Mouse (Mus musculus) G1E (cell line): ENCODE measurements at regions not wholly inside any gene's neighbourhood (a gene's known extent, or its start where the extent isn't known, plus 50 kb on each side); places are given as distances from the start of the nearest gene placed in this dataset.

Source experiments
- ATAC-seq: 2 replicates; pipeline ENCODE4 v1.8.0; 2016; ENCODE audit warnings: mild to moderate bottlenecking; ENCODE audit not compliant: insufficient number of reproducible peaks, poor library complexity, low FRiP score, severe bottlenecking; ENCODE audit errors: extremely low read depth
- DNase-seq: peaks from one replicate; pipeline ENCODE4 v3.0.0; 2012; ENCODE audit warnings: low spot score
- H3K27me3 ChIP-seq: 2 replicates; pipeline ENCODE4 v1.6.1; 2012; ENCODE audit warnings: mild to moderate bottlenecking, low read length, inconsistent platforms; ENCODE audit not compliant: insufficient read depth
- H3K36me3 ChIP-seq: replicated peaks from 2 replicates; pipeline ENCODE3; 2012; ENCODE audit warnings: mild to moderate bottlenecking, inconsistent platforms
- H3K4me1 ChIP-seq: 2 replicates; pipeline ENCODE4 v1.6.1; 2012; ENCODE audit warnings: low read depth, low read length, inconsistent platforms, mixed read lengths; ENCODE audit not compliant: insufficient read depth
- H3K4me3 ChIP-seq: 2 replicates; pipeline ENCODE4 v1.5.1; 2012; ENCODE audit warnings: low read depth, mild to moderate bottlenecking, inconsistent platforms, low read length, moderate library complexity, mixed read lengths
- H3K9me3 ChIP-seq: replicated peaks from 2 replicates; pipeline ENCODE4 v1.6.1; 2012; ENCODE audit warnings: inconsistent platforms
- CTCF ChIP-seq: IDR thresholded peaks from 2 replicates; pipeline ENCODE4 v1.5.1; 2012; ENCODE audit warnings: low read depth, low read length, inconsistent platforms, mixed read lengths
- GATA1 ChIP-seq: IDR thresholded peaks from 2 replicates; pipeline ENCODE4 v1.6.1; 2012; ENCODE audit warnings: borderline replicate concordance, low read length, inconsistent platforms, mixed read lengths
- GATA2 ChIP-seq: IDR thresholded peaks from 2 replicates; pipeline ENCODE4 v1.6.1; 2012; ENCODE audit warnings: low read depth, low read length, inconsistent platforms, borderline replicate concordance
- POLR2AphosphoS5 ChIP-seq: IDR thresholded peaks from 2 replicates; pipeline ENCODE4 v1.6.1; 2012; ENCODE audit warnings: low read depth, low read length, inconsistent platforms; ENCODE audit not compliant: insufficient replicate concordance
- TAL1 ChIP-seq: conservative IDR thresholded peaks from 2 replicates; pipeline ENCODE4 v1.6.1; 2012; ENCODE audit warnings: low read depth, low read length, inconsistent platforms, mixed read lengths

DNA sequence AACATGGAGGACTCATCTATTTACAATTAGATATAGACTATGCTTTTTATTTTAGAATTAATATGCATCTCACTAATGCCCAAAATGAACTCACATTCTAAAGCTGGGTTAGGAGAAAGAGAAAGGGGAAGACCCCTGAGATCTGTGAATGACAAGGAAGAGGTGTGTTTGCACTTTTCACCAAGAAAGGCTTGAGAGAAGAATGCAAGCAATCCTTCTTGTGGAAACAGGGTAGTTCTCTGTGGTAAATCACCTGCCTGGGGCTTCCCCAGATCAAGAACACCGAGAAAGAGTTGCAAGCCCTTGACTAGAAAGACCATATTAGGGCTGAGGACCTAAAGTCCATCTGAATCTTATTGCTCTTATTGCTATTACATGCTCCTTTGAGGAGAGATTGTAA is 1037.6 kb downstream of the Gsdmc2 start:
- no peaks in the 10 kb centered on the region for H3K9me3 ChIP-seq
- no peaks in the 10 kb centered on the region for H3K36me3 ChIP-seq
- no peaks in the 10 kb centered on the region for H3K4me1 ChIP-seq
- TF ChIP-seq GATA1 (no peak), POLR2AphosphoS5 (no peak), CTCF (no peak), GATA2 (no peak), TAL1 (no peak)
- H3K27me3 ChIP-seq: no peaks in the 10 kb centered on the region
- H3K4me3 ChIP-seq: no peak overlapping the region
- DNase-seq (no peak), ATAC-seq (no peak)

GRCm38 (mm10) chr15:62802770-62803169 is 1042.2 kb downstream of the Gsdmc2 start:
- H3K4me1 ChIP-seq: no peaks in the 10 kb centered on the region
- H3K9me3 ChIP-seq: no peaks in the 10 kb centered on the region
- TF ChIP-seq GATA1 (no peak), CTCF (no peak), GATA2 (no peak), TAL1 (no peak), POLR2AphosphoS5 (no peak)
- H3K27me3 ChIP-seq: no peaks in the 10 kb centered on the region
- no peaks in the 10 kb centered on the region for H3K36me3 ChIP-seq
- ATAC-seq: no peak
- DNase-seq: no peak
- no peak overlapping the region for H3K4me3 ChIP-seq

DNA sequence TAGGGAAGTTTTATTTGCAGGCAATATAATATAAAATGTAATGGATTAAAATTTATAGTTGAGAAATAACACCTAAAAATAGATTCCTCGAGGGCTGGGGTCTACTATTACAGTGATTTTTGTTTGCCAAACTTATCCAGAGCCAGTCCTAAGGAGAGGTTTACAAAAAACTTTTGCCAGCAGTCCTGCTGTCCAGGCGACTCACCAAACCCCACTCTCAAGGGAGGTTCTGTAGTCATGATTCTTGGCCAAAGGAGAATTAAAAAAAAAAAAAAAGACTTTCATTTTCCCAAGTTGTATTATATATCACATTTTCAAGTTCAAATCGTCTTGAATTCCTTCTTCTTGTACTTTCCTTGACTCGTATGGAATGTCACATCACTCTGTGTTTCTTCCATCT is 1046.2 kb downstream of the Gsdmc2 start:
- Histone ChIP-seq H3K36me3 (no peaks in the 10 kb centered on the region), H3K4me1 (no peaks in the 10 kb centered on the region), H3K27me3 (0 out of 2 replicates have a peak, but pooled peaks cover 5% of the 10 kb centered on the region), H3K4me3 (no peak overlapping the region), H3K9me3 (no peaks in the 10 kb centered on the region)
- no peak for ATAC-seq
- no peak for DNase-seq
- TF ChIP-seq CTCF (no peak), GATA2 (no peak), TAL1 (no peak), GATA1 (no peak), POLR2AphosphoS5 (no peak)

DNA sequence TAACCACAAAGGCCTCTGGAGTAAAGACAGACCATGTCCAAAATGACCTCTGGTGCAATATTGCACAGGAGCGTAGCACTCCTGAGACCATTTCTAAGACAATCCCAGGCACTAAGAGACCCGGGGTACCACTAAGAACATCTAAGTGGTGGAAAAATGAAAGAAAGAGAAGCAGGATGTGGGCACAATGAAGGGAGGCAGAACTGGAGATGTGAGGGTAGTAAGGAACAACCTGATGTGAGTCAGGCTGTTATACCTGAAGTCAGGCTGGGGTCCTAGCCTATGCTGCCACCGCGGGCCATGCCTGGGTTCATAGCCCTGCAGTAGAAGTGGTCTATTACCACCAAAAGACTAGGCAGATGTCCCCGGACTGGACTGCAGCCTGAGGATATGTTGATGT is 1051.4 kb downstream of the Gsdmc2 start:
- H3K4me1 ChIP-seq: no peaks in the 10 kb centered on the region
- no peak for TF ChIP-seq TAL1
- no peak for TF ChIP-seq POLR2AphosphoS5
- no peak for TF ChIP-seq GATA2
- TF ChIP-seq CTCF: no peak
- no peak for TF ChIP-seq GATA1
- no peak for ATAC-seq
- H3K4me3 ChIP-seq: no peak overlapping the region
- peaks cover 10% of the 10 kb centered on the region for H3K27me3 ChIP-seq
- no peak for DNase-seq
- H3K36me3 ChIP-seq: no peaks in the 10 kb centered on the region
- no peaks in the 10 kb centered on the region for H3K9me3 ChIP-seq

DNA sequence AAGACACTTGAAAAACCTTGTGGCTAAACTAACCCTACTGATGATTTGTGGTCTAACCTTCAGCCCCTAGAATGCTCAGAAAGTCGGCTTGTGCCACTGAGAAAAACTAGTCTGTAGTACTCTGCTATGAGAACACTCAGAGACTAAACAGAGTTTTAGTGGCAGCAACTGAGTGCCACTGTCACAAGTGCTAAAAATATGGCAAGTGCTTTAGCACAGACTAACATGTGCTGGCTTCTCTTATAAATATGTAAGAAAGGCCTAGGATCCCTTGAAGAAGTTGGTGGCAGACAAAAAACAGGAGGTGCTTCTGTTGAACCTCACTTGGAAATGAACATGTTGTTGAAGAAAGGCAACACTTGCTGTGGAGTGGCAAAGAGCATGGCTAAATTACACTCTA is 1052.9 kb downstream of the Gsdmc2 start:
- H3K4me3 ChIP-seq: no peak overlapping the region
- no peaks in the 10 kb centered on the region for H3K9me3 ChIP-seq
- no peak for TF ChIP-seq GATA2
- no peak for TF ChIP-seq POLR2AphosphoS5
- no peak for TF ChIP-seq TAL1
- TF ChIP-seq GATA1: no peak
- no peak for TF ChIP-seq CTCF
- no peak for ATAC-seq
- H3K36me3 ChIP-seq: no peaks in the 10 kb centered on the region
- peaks cover 10% of the 10 kb centered on the region for H3K27me3 ChIP-seq
- no peak for DNase-seq
- H3K4me1 ChIP-seq: no peaks in the 10 kb centered on the region

DNA sequence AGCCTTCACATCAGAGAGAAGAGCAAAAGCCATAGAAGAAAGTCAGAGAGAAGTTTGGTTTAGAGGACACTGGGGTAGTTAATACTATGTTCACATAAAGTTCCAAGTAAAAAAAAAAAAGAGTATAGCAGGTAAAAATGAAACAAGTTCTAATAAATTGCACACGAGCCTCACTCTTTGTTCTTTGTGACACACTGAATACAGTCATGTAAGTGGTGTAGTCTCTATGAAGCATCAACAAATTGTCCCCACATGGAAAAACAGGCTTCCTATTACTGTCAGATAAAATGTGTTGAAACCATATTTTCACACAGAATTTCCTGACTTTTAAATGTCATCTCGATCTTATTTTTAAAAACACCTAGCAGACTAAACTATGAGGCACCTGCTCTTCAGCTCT is 1057.2 kb downstream of the Gsdmc2 start:
- H3K36me3 ChIP-seq: no peaks in the 10 kb centered on the region
- no peak overlapping the region for H3K4me3 ChIP-seq
- ATAC-seq (no peak), DNase-seq (no peak)
- no peaks in the 10 kb centered on the region; the same call in 1 of the 2 replicates for H3K27me3 ChIP-seq
- H3K9me3 ChIP-seq: no peaks in the 10 kb centered on the region
- no peaks in the 10 kb centered on the region for H3K4me1 ChIP-seq
- TF ChIP-seq POLR2AphosphoS5 (no peak), GATA1 (no peak), CTCF (no peak), TAL1 (no peak), GATA2 (no peak)

GRCm38 (mm10) chr15:62786315-62786714 is 1058.7 kb downstream of the Gsdmc2 start:
- TF ChIP-seq CTCF (no peak), GATA2 (no peak), TAL1 (no peak), POLR2AphosphoS5 (no peak), GATA1 (no peak)
- Histone ChIP-seq H3K4me3 (no peak overlapping the region), H3K4me1 (no peaks in the 10 kb centered on the region), H3K9me3 (no peaks in the 10 kb centered on the region), H3K36me3 (no peaks in the 10 kb centered on the region), H3K27me3 (no peaks in the 10 kb centered on the region; the same call in 1 of the 2 replicates)
- no peak for DNase-seq
- no peak for ATAC-seq
